ENCODE assay signal across 21 mouse cellular contexts in the genomic region with DNA sequence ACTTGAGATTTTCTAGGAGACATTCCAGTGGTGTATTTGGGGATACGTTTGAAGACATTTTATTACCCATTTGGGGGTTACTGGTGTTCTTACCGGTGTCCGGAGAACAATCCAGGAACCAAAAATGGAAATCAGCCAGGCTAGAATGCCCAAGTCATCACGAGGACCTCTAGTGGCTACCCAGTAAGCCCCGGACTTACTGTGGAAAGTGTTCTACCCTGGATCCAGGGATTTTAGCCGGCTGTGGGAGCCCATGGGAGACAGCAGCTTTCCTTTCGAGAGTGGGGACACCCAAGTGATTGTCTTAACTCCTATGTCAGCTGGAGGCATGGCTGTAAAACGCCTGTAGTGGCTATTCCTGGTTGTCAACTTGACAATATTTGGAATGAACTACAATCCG.
A peak's percentile ranks its signal among the peaks of the same experiment; 100 is the strongest.
DNase-seq lines count a peak whose midpoint lies in the region; ATAC-seq and TF ChIP-seq lines count a peak whose summit lies in the region.
"Had no signal": no experiment of that assay in that cellular context is flagged by ENCODE, and none has a peak within 500 bp of the region (broad histone marks: within the 10 kb centered on the region; RNA-seq: fewer than 3 reads in every experiment).

No protein-coding gene starts in this region.

- no peak overlapping the region for H3K9ac ChIP-seq in stomach, postnatal 0 days (ENCODE audit: low read length)
- H3K9ac ChIP-seq: forebrain, embryonic 13.5 days; hindbrain, embryonic 13.5 days; limb, embryonic 13.5 days; liver, embryonic 12.5 days; lung, embryonic 14.5 days had no signal

- no peak for TF ChIP-seq EP300 in stomach, postnatal 0 days (optimal IDR thresholded peaks at IDR 0.05)

- H3K9me3 ChIP-seq in stomach, postnatal 0 days (ENCODE audit: control insufficient read depth, low read length), result no peaks in the 10 kb centered on the region

- no peak for ATAC-seq in stomach, postnatal 0 days (ENCODE audit: low FRiP score, low TSS enrichment)
- ATAC-seq: CD4-positive, CD25-positive, alpha-beta regulatory T cell, adult 4 months; forebrain, embryonic 13.5 days; liver, embryonic 12.5 days had no signal

- peak in 1 of 2 experiments; percentile 37 for DNase-seq in cerebellum, adult 2 months
- no peak for DNase-seq in cerebellum, postnatal 4 days (ENCODE audit: low spot score in 2 of 2)
- DNase-seq in heart, adult 11 months, result peak; percentile 87
- DNase-seq in heart, postnatal 4 days, result no peak
- no peak for DNase-seq in lung, adult 2 months
- no peak for DNase-seq in lung, postnatal 10 days
- no peak for DNase-seq in stomach, postnatal 0 days (ENCODE audit: low spot score)
- DNase-seq: gastrocnemius, postnatal 10 days; heart, adult 18-20 months; kidney, adult 2 months; kidney, postnatal 14 days; lung, embryonic 14.5 days; midbrain, embryonic 14.5 days; retina, postnatal 1 day; right cerebral cortex, postnatal 25 days; thymus, postnatal 25 days had no signal

- no peak overlapping the region for H3K4me2 ChIP-seq in stomach, postnatal 0 days (replicated peaks; ENCODE audit: low read depth)
- H3K4me2 ChIP-seq: forebrain, embryonic 13.5 days; hindbrain, embryonic 13.5 days; limb, embryonic 13.5 days; liver, embryonic 12.5 days; lung, embryonic 14.5 days had no signal

- H3K4me3 ChIP-seq in cerebellum, adult 2 months (replicated peaks; ENCODE audit: insufficient read depth, low read depth, low read length), result no peak overlapping the region
- H3K4me3 ChIP-seq in lung, adult 2 months (replicated peaks; ENCODE audit: extremely low read depth, low read depth, low read length), result no peak overlapping the region
- no peak overlapping the region for H3K4me3 ChIP-seq in stomach, postnatal 0 days (ENCODE audit: low read depth, low read length)
- H3K4me3 ChIP-seq: forebrain, embryonic 13.5 days; hindbrain, embryonic 13.5 days; limb, embryonic 13.5 days; liver, embryonic 12.5 days had no signal

- no peaks in the 10 kb centered on the region for H3K36me3 ChIP-seq in stomach, postnatal 0 days (ENCODE audit: control insufficient read depth, insufficient read depth, low read length)
- H3K36me3 ChIP-seq: hindbrain, embryonic 13.5 days; limb, embryonic 13.5 days; liver, embryonic 12.5 days had no signal

- H3K4me1 ChIP-seq in cerebellum, adult 2 months (ENCODE audit: control insufficient read depth, insufficient read depth, low read length), result no peaks in the 10 kb centered on the region
- no peaks in the 10 kb centered on the region for H3K4me1 ChIP-seq in lung, adult 2 months (ENCODE audit: control insufficient read depth, insufficient read depth, low read length)
- H3K4me1 ChIP-seq in stomach, postnatal 0 days (replicated peaks; ENCODE audit: control insufficient read depth, insufficient read depth), result no peaks in the 10 kb centered on the region
- H3K4me1 ChIP-seq: forebrain, embryonic 13.5 days; hindbrain, embryonic 13.5 days; limb, embryonic 13.5 days; liver, embryonic 12.5 days had no signal

- 76% methylated on average over 9 of the region's 9 CpGs for WGBS in cerebellum, adult 2 months
- WGBS in lung, adult 2 months, result 64% methylated on average over 9 of the region's 9 CpGs
- WGBS in stomach, postnatal 0 days, result 77% methylated on average over 9 of the region's 9 CpGs

- TF ChIP-seq CTCF in cerebellum, adult 2 months (IDR thresholded peaks at IDR 0.05; ENCODE audit: borderline replicate concordance, insufficient read depth, low read depth, low read length), result peak; percentile 32; the same call in 1 of the 2 replicates
- TF ChIP-seq CTCF in lung, adult 2 months (IDR thresholded peaks at IDR 0.05; ENCODE audit: insufficient read depth, low read length), result peak; percentile 42; the same call in 1 of the 2 replicates
- peak; percentile 23 for TF ChIP-seq CTCF in stomach, postnatal 0 days (IDR thresholded peaks at IDR 0.05; ENCODE audit: low read depth)

- H3K27me3 ChIP-seq in cerebellum, adult 2 months (ENCODE audit: control insufficient read depth, insufficient read depth, low read length), result no peaks in the 10 kb centered on the region
- H3K27me3 ChIP-seq in stomach, postnatal 0 days (ENCODE audit: control insufficient read depth, insufficient read depth, low read length), result no peaks in the 10 kb centered on the region
- H3K27me3 ChIP-seq: forebrain, embryonic 13.5 days; hindbrain, embryonic 13.5 days; limb, embryonic 13.5 days; liver, embryonic 12.5 days had no signal

- no peak overlapping the region for H3K27ac ChIP-seq in cerebellum, adult 2 months (ENCODE audit: insufficient read depth, low read length)
- no peak overlapping the region for H3K27ac ChIP-seq in stomach, postnatal 0 days (replicated peaks)
- H3K27ac ChIP-seq: forebrain, embryonic 13.5 days; hindbrain, embryonic 13.5 days; limb, embryonic 13.5 days; liver, embryonic 12.5 days had no signal

- no peak for TF ChIP-seq POLR2A in cerebellum, adult 2 months (IDR thresholded peaks at IDR 0.05; ENCODE audit: borderline replicate concordance, insufficient read depth, low read length)
- no peak for TF ChIP-seq POLR2A in lung, adult 2 months (IDR thresholded peaks at IDR 0.05; ENCODE audit: borderline replicate concordance, extremely low read depth, low read depth, low read length)
